Mouse (Mus musculus): ENCODE data around the gene Rgs1. TPM values are rescaled to one million over a fixed set of nuclear protein-coding genes. Genes with fewer than 3 reads are reported as not detected.
A peak's percentile ranks its signal among the peaks of the same experiment; 100 is the strongest.

The Rgs1 gene
- polyA plus RNA-seq, 1 experiment from 2014 or later, result not detected

- H3K4me1 ChIP-seq (replicated peaks; ENCODE audit: control insufficient read depth, insufficient read depth, low read length), result no peaks in the 10 kb centered on the region
- WGBS, result 91% methylated on average over 4 of the region's 4 CpGs
- H3K36me3 ChIP-seq (replicated peaks; ENCODE audit: control insufficient read depth, insufficient read depth), result no peaks in the 10 kb centered on the region
- no peak overlapping the region for H3K4me3 ChIP-seq (replicated peaks; ENCODE audit: low read length)
- DNase-seq (ENCODE audit: low spot score) (no peak), ATAC-seq (ENCODE audit: low FRiP score) (no peak)
- H3K9me3 ChIP-seq (ENCODE audit: control insufficient read depth, low read length), result no peaks in the 10 kb centered on the region
- H3K9ac ChIP-seq, result no peak overlapping the region
- H3K4me2 ChIP-seq (replicated peaks), result no peak overlapping the region
- H3K27ac ChIP-seq, result no peak overlapping the region
- H3K27me3 ChIP-seq (ENCODE audit: control insufficient read depth, insufficient read depth, low read length), result no peaks in the 10 kb centered on the region
These were observed 46.1 kb downstream of the Rgs1 start for GRCm38 (mm10) chr1:144202939-144203338.

- Histone ChIP-seq H3K4me2 (replicated peaks) (no peak overlapping the region), H3K9ac (no peak overlapping the region), H3K4me1 (replicated peaks; ENCODE audit: control insufficient read depth, insufficient read depth, low read length) (no peaks in the 10 kb centered on the region), H3K27me3 (ENCODE audit: control insufficient read depth, insufficient read depth, low read length) (no peaks in the 10 kb centered on the region), H3K4me3 (replicated peaks; ENCODE audit: low read length) (no peak overlapping the region), H3K9me3 (ENCODE audit: control insufficient read depth, low read length) (no peaks in the 10 kb centered on the region), H3K27ac (no peak overlapping the region), H3K36me3 (replicated peaks; ENCODE audit: control insufficient read depth, insufficient read depth) (no peaks in the 10 kb centered on the region)
- WGBS, result 81% methylated on average over 2 of the region's 2 CpGs
- no peak for DNase-seq (ENCODE audit: low spot score)
- no peak for ATAC-seq (ENCODE audit: low FRiP score)
These were observed 48.5 kb downstream of the Rgs1 start for GRCm38 (mm10) chr1:144200496-144200895.

- H3K9ac ChIP-seq, result no peak overlapping the region
- H3K36me3 ChIP-seq (replicated peaks; ENCODE audit: control insufficient read depth, insufficient read depth), result no peaks in the 10 kb centered on the region
- H3K4me3 ChIP-seq (replicated peaks; ENCODE audit: low read length), result no peak overlapping the region
- no peak for DNase-seq (ENCODE audit: low spot score)
- ATAC-seq (ENCODE audit: low FRiP score), result no peak
- H3K4me2 ChIP-seq (replicated peaks), result no peak overlapping the region
- no peaks in the 10 kb centered on the region for H3K9me3 ChIP-seq (ENCODE audit: control insufficient read depth, low read length)
- WGBS, result 85% methylated on average over 1 of the region's 1 CpGs
- H3K27me3 ChIP-seq (ENCODE audit: control insufficient read depth, insufficient read depth, low read length), result no peaks in the 10 kb centered on the region
- H3K4me1 ChIP-seq (replicated peaks; ENCODE audit: control insufficient read depth, insufficient read depth, low read length), result no peaks in the 10 kb centered on the region
- no peak overlapping the region for H3K27ac ChIP-seq
These were observed 49.5 kb downstream of the Rgs1 start for GRCm38 (mm10) chr1:144199538-144199937.

- Histone ChIP-seq H3K9me3 (ENCODE audit: control insufficient read depth, low read length) (no peaks in the 10 kb centered on the region), H3K36me3 (replicated peaks; ENCODE audit: control insufficient read depth, insufficient read depth) (no peaks in the 10 kb centered on the region), H3K4me1 (replicated peaks; ENCODE audit: control insufficient read depth, insufficient read depth, low read length) (no peaks in the 10 kb centered on the region), H3K9ac (no peak overlapping the region), H3K4me3 (replicated peaks; ENCODE audit: low read length) (no peak overlapping the region), H3K27ac (no peak overlapping the region), H3K27me3 (ENCODE audit: control insufficient read depth, insufficient read depth, low read length) (no peaks in the 10 kb centered on the region), H3K4me2 (replicated peaks) (no peak overlapping the region)
- 29% methylated on average over 3 of the region's 3 CpGs for WGBS
- ATAC-seq (ENCODE audit: low FRiP score) (no peak), DNase-seq (ENCODE audit: low spot score) (peak; percentile 79)
These were observed 51.4 kb downstream of the Rgs1 start for GRCm38 (mm10) chr1:144197684-144198083.

Other genes with a start within 250 kb of the Rgs1 start
- gene Rgs2, start 245.1 kb downstream of the Rgs1 start, polyA plus RNA-seq (2014; fragmentation: Nextera tagmentation; extraction: Ambion mirVana), result 107 and 112 TPM in 2 replicates
- gene Rgs13, start 71.9 kb downstream of the Rgs1 start, polyA plus RNA-seq (2014; fragmentation: Nextera tagmentation; extraction: Ambion mirVana), result 0.37 and 0.40 TPM in 2 replicates

Measured in hindbrain, embryonic 14.5 days (tissue).